Mouse (Mus musculus) layer of hippocampus, postnatal 36 days (tissue): ENCODE data around the gene Rap1gap2. TPM values are rescaled to one million over a fixed set of nuclear protein-coding genes. Genes with fewer than 3 reads are reported as not detected.

ENCODE experiments used
- DNase-seq, 2 experiments: peaks; one replicate each; pipeline ENCODE4 v3.0.0; 2022
- total RNA-seq, 2 experiments: library from RNA; stranded (reverse); gene quantifications; 2 replicates each; pipeline ENCODE4 v1.2.3; 2021

Gene Rap1gap2
- total RNA-seq, 2 experiments from 2014 or later, result 135 to 137 TPM

DNA sequence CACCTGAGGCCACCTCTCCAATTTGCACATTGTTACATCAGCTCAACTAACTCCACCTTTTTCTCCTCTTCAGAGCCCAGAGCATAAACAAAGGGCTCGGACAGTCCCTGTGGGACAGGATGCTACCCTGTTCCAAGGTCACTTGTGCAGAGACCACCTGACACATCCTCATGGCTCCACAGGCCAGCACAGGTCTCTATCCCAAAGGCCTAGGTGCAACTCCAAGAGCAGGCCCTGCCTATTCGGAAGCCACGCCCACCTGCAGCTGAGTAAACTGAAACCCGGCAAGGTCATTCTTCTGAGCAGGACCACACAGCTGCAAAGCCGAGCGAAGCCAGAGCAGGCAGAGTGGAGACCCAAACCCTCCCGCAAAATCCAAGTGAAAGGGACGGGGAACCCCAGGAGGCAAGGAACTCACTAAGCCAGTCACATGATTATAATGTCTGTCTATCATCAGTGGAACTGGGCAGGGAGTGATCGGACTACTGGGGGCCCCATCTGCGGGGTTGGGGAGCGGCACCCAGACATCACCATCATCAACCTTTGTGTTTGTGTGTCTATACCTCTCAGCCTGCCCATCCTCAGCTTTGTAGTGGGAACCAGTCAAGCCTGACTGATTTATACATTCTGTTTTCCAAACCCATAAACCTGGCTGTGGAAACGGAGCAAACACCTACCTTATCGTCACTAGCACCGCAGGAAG, 74.4 kb downstream of the Rap1gap2 start:
- no peak for DNase-seq

DNA sequence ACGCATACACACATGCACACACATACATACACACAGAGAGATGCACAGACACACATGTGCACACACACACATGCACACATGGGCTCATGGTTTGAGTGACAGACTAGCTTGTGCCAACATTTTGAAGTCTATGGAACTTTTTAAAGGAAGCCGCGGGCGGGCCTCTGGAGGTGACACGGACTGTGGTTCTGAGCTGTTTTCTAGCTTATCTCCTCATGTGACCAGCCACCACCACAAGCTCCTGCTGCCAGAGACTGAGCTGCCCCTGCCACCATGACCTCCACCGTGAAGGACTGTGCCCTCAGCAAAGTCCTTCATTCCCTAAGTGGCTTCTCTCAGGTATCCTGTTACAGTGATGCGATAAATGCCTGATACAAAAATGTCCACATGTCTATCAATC, 76.3 kb downstream of the Rap1gap2 start:
- DNase-seq, result no peak

DNA sequence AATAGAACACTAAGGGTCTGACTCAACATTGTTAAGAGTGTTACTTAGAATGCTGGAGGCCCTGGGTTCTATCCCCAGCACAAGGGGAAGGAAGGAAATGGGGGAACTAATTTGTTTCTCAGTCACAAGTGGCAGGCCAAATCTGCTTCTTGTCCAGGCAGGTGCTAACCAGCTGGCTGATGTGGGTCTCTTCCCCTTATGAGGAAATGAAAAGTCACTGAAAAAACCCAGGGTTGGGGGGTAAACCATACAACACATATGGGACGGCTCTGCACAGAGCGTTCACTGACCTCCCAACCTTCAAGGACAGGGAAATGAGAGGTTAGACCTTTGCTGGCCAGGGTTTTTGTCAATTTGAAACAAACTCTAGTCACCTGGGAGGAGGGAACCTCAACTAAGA, 77.7 kb downstream of the Rap1gap2 start:
- no peak for DNase-seq

DNA sequence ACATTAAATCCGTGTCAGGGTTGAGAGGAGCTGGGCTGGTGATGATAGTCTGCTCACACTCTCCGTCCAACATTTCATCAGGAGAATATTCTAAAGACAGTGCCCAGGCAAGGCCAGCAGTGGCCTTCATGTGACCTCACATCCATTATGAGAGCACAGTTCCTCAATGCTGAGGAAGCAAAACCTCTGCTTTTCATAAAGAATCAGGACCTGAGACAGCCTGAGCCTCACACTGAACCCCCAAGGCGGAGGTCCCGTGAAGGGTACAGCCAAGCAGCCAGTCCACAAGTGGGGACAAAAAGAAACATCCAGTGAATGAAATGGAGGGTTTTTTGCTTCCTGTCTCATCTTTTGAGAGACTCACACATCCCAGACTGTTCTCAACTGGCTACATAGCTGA, 78.3 kb downstream of the Rap1gap2 start:
- no peak for DNase-seq

DNA sequence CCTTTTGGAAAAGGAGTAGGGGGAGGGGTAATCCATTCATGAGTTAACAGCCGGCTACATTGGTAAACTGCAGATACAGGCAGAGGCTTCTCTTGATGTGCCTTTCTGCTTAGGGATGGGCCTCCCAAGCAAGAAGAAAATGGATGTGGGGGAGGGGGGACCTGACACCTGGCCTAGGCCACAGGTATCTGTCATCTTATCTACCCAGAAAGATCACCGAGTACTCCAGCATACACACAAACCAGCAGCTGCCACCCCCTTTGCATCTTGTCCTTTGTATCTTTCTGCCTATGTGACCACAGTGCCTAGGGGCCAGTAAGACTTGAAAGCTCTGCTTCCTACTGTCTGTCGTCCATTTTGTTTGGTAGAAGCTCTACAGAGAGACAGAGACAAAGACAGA, 79.0 kb downstream of the Rap1gap2 start:
- no peak for DNase-seq

DNA sequence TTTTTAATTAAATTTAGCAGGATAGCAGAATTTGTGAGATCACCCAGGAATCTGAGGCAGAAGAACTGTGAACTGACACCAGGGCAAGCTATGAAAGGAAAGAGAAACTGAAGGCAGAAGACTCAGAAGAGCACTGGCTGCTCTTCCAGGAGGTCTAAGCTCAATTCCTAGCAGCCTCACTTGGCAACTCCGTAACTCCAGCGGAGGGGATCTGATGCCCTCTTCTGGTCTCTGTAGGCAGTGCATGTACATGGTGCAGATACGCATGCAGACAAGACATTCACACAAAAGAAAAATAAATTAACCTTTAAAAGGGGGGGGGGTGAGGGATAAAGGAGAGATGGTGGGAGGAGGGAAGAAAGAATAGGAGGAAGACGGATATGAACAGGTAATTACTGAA, 80.9 kb downstream of the Rap1gap2 start:
- no peak for DNase-seq

DNA sequence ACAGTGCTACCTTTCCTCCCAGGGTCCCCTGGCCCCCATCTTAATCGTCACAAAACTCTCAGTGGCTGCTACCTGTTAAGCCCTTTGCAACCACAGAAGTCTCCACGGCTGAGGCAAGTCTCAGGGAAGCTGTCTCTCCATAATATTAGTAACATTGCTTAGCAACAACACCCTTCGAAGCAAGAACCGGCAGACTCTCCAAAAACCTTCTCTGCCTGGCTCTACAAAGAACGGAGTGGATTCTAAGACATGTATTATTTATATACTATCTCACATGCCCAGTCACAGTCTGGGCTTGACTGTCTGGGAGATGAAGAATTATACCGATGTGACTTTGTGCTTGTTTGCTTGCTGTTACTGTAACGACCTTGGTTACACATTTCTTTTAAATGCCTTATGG, 83.2 kb downstream of the Rap1gap2 start:
- DNase-seq, result no peak

DNA sequence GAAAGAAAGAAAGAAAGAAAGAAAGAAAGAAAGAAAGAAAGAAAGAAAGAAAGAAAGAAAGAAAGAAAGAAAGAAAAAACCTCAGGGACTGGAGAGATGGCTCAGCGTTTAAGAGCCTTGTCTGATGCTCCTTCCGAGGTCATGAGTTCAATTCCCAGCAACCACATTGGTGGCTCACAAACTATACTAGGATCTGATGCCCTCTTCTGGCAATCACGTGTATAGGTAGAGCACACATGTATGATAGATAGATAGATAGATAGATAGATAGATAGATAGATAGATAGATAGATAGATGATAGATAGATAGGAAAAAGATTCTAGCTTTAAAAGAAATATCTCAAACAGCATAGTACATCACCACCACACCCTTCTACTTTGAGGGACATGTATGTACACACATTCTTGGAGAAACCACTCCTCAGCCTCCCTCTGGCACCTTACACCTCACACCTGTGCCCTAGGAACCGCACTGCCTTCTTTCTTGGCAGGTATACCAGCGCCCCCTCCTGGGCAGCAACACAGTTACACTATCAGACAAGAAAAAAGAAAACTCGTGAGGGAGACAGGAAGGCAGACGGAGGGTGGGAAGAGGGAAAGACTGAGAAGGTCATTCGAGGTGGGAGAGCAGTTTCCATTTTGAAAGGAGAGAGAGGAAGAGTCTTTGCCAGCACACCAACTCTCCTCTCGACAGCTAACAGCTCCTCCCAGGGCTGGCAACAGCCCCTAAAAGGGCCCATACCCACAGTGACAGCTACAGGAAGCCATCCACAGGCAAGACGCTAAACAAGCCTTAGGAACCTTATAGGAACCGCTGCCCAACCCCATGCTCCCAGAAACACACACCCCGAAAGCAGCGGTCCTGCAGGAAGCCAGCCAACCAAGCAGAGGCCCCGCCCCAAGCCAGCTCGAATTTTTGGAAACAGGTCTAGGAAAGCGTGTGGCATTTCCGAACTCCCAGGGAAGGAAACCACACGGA, 84.2 kb downstream of the Rap1gap2 start:
- no peak for DNase-seq

DNA sequence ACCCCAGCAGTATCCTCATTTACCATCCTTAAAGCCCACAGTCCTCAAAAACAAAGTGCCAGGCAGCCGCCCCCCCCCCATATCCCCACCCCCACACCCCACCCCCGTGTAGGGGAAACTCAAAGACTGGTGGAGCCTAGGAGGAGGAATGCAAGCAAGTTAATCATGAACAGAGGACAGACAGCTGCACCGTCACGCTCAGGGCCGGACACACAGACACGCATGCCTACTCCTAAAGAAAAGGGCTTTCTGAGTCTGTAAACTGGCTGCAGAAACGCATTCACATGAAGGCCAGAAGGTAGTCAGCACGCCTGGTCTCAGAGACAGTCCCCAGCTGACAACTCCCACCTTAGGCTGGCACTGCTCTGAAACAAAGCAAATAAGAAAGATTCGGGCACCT, 85.1 kb downstream of the Rap1gap2 start:
- DNase-seq, result no peak

DNA sequence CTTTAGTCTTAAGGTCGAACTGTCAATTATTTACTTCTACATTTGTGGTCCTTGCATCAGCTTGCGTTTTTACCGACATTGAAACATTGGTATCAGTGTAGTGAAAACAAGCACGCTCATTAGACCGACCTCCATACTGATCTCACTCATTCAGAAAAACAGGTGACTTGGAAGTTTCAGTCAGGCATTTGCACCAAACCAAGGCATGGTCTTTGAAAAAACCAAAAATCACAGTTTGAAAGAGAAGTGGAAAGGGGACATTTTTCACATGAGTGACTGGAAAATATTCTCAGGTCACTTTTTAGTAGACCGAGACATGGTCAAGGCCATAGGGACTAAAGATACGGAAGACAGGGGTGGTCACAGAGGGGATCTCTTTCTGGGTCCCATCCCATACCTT, 85.5 kb downstream of the Rap1gap2 start:
- no peak for DNase-seq

DNA sequence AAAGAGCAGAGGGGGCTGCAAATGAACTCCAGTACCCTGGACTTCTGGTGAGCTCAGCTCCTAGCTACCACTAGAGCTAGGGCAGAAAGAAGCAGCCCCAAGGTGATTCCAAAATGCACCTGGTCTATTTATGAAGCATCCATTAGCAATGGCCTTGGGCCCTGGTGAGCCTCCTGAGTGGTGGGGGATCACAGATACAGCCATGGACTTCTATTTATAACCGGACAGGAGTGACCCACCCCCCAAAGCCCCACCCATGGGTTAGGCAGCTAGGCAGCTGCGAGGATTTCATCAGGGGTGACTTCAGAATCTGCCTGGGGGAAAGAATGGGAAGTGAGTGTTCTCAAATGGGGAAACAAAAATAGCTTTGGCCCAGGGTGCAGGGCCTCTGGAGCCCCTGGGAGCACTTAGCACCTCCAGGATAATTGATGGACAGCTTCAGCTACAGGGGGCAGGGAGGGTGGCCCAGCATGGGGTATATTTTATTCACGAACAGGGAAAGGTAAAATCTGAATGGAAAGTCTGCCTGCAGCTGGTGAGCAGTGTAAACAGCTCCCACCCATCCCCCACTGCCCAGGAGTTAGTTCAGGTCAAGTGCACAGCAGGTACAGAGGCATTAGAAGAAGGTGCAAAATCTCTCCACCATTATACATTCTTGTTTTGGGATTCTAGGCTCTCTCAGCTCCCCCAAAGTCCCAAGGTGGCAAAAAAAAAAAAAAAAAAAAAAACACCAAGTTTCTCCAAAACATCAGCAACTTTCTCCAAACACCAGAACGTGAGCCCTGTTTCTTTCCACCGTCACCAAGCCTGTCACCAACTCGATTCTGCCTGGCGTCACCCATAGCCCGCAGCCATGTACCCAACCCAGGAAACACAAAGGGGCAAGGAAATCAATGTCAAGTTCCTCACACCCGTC, 86.4 kb downstream of the Rap1gap2 start:
- no peak for DNase-seq

DNA sequence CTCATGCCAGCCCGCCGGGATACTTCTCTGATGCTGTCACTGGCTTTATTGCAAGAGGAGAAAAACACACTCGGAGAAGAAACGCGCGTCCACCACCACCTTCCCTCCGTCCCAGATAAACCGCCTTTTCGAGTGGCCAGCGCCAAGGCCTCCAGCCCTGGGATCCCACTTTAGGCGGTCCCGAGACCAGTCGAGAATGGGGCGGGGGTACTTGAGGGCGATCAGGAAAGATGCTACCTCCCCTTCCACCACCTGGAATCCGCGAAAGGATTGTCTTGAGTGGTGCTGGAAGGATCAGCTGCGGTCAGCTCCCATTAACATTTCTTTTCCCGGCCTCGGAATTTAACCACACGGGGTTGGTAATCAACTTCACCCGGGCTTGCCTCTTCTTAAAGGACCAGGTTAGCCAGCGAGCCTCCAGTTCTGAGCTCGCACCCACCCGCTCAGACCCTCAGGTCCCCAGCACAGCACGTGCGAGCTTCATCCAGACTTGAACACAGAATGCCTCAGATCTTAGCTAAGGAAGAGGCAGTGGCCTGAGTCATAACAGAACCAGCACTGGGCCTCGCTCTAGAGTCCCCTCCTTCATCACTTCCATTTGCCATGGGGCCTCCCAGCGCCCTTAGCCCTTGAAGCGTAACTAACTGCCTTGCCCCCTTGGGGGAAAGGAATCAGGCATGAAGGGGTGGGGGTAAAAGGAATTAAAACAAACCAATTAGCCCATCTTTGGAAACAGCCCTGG, 87.3 kb downstream of the Rap1gap2 start:
- DNase-seq, result no peak

DNA sequence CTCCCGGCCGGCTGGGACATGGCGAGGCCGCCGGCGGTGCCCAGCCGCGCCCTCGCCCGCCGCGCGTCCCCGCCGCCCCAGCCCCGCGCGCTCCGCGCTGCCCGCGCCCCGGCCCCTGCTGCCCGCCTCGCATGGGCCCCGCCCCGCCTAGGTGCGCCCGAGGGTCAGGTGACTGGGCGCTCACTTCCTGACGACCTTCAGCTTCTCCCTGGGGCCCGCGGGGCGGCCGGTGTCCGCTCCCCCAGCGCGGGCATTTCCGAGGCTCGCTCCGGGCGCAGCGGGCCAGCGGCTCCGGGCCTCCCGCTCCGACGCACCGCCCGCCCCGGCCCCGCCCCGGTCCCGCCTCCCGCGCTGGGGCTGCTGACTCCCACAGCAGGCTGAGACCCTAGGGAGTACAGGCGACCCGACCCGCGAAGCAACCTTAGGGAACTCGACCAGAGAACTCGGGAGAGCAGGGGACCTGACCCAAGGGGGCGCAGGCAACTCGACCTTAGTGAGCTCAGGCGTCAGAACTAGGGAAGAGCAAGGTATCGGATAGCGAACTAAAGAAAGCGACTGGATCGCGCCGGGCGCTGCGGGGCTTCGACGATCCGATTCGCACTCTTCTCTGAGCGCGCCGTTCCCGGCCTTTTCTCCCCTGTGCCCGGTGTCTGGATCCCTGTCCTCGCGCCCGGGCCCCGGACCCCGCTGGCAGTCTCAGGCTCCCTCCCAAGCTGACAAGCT, 88.1 kb downstream of the Rap1gap2 start:
- DNase-seq, result peak; percentile 56 to 67

DNA sequence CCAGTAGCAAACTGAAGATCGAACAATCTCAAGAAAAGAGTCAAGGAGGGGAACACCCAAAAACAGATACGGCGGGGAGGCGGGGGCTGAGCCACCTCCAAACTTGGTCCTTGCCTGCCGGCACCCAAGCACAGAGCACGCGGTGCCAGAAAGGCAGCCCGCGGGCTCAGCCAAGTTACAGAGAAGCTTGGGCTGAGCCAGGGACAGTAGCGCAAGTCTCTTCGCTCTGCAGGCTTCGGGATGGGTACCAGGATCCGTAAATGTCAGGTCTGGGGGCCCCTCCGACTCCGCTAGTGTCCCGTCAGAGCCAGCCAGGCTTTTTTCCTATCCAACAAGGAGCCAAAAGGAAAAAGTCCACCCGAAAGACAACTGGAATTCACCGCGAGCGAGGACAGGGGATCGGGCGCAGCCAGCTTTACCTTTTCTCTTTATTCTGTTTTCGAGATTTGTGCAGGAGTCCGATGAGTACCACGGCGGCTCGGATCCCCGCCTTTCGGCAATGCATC, 88.7 kb downstream of the Rap1gap2 start:
- DNase-seq, result peak; percentile 32 to 35

DNA sequence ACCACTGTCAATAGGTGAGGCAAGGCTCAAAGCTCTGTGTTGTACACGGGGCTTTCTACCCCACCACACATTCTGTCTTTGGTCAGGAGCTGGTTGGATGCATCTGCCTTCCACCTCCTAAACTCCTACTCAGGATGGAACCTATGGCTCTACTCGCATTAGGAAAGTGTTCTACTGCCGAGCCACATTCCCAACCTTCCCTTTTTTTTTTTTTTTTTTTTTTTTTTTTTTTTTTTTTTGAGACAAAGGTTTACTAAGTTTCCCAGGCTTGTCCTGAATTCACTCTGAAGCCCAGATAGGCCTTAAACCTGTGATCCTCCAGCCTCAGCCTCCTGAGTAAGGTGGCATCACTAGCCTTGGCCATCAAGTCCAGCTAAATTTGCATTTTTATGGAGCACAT, 90.5 kb downstream of the Rap1gap2 start:
- DNase-seq, result no peak

DNA sequence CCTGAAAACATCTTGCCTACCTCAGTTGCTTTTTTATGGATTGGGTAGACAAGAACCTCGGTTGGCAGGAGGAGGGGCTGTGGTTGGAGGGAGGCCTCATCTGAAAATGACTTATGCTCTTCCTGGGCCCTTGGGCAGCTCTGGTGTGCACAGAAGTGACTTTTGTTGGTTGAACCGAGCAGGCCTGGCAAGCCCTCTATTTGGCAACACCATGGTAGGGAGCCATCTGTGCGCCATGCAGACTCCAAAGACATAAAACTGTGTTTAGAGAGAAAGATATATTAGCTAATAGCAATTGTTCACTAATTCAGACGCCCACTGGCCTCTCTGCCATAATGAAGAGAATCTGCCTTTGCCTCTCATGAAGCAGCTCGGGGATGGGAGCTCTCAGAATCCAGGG, 94.6 kb downstream of the Rap1gap2 start:
- peak; percentile 71 to 74 for DNase-seq

DNA sequence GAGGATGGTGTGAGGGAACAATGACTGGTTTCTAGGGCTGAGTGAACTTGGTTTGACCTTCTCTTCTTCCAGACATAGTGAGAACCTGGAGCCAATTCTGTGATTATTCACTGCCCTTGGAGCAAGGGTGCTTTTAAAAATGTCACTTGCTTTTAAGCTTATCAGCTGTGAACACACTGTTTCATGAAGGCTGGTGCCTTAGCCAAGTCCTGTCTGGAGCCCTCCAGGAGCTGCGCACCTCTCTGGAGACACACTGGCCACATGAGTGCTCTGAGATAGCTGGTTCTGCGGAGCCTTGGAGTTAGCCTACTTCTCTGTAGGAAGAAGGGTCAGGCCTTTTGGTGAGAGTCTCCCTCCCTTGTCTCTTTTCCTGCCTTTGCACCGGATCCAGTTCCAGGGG, 95.7 kb downstream of the Rap1gap2 start:
- no peak for DNase-seq

DNA sequence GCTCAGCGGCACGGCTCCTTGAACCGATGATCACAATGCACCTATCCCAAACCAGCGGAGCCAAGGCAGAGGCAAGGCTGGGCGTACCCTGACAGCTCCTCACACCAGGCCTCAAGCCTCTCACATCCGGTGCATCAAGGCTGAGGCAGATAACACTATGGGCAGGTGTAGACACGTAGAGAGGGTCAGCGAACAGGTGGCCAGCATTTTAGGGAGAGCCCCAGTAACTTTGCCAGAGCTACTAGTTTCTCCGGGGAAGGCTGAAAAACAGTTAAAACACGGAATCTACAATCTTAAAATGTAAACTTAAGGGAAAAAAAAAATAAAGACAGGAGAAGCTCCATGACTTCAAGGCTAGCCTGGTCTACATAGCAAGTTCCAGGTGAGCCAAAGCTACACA, 98.1 kb downstream of the Rap1gap2 start:
- no peak for DNase-seq

DNA sequence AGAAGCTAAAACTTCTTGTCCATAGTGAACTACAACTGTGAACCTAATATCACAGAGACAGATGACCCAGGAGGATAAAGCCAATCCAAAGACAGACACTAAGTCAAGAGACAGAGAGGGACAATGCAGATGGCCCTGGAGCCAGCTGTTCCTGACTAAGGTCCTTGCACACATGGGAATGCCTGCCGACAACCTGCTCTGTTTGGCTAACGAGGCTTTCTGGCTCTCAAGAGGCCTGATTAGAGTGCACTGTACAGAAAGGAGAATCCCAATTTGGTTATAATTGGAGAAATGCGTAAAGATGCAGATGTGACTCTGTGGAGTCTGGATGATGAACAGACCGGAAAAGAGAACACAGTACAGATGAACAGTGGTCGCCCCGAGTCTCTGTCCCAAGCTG, 104.4 kb downstream of the Rap1gap2 start:
- DNase-seq, result no peak

DNA sequence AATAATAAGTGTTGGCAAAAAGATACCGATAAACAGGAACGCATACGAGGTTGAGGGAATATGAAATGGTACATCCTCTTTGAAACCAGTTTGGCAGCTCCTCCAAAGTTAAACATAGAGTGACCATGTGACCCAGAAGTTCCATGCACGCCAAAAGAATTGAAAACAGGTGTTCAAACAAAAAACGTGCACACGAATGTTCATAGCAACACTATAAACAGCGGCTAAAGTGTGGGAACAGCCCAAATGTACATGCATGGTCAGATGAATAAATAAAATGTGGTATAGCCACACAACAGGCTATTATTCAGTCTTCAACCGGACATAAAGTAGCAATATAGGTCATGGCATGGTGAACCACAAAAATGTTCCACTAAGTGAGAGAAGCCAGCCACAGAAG, 108.2 kb downstream of the Rap1gap2 start:
- no peak for DNase-seq

DNA sequence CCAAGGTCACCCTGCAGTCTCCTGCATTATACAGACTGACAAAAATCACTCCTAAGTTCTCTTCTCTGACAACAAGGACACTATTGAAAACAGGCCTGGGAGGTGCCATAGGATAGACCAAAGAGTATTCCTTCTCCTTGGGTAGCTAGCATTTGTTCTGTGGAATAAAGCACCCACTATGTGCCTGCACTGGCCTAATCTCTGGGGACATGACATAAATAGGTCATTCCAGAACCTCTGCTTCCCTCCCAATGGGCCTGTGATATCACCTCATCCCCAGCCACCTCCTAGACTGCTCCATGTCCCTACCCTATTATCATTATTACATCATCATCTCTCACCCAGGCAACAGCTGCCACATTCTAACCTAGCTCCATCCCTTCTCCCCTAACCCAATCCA, 108.7 kb downstream of the Rap1gap2 start:
- DNase-seq, result no peak
